Mouse (Mus musculus) lung, adult 18-20 months (tissue): ENCODE data around the gene Itga11.
"Not testable (repeated sequence)": the region's sequence is repeated elsewhere in the genome, so short reads cannot be mapped to it uniquely, and the experiment has no call there.

Source experiments
- DNase-seq, 2 experiments: peaks; one replicate each; pipeline ENCODE4 v3.0.0; 2022; ENCODE audit warnings: mixed read lengths in 2 of 2

The Itga11 gene

DNA sequence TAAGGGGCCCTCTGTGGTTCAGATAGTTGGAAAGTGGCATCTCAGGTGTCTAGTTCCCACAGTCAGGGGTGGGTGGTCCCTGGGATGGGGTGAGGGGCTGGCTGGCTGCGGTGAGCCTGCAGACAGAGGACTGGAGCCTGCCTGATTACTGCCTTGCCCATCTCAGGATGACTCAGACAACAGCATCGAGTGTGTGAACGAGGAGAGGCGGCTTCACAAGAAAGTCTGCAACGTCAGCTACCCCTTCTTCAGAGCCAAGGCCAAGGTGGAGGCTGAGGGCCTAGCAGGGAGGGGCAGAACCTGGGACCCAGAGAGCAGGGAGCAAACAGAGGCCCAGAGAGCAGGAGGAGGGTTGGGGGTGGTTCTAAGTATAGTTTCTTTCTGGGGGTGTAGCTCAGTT lies 90.7 kb downstream of the Itga11 start:
- no peak for DNase-seq

GRCm38 (mm10) chr9:62772746-62773145 lies 95.1 kb downstream of the Itga11 start:
- DNase-seq, result no peak

DNA sequence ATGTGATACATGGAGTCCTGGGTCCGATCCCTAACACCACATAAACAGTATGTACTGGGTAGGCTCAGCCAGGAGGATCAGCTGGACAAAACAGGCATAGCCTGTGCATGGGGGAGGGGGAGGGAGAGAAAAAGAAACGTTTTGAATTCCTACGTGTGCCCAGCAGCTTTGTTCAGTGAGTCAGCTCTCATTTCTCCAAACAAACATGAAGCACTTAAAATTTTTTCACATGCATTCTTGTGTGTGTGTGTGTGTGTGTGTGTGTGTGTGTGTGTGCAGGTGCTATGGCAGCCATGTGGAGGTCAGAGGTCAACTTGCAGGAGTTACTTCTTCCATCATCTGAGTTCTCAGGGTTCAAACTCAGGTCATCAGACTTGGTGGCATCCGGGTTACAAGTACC lies 97.8 kb downstream of the Itga11 start:
- peak; percentile 56 to 80 for DNase-seq

DNA sequence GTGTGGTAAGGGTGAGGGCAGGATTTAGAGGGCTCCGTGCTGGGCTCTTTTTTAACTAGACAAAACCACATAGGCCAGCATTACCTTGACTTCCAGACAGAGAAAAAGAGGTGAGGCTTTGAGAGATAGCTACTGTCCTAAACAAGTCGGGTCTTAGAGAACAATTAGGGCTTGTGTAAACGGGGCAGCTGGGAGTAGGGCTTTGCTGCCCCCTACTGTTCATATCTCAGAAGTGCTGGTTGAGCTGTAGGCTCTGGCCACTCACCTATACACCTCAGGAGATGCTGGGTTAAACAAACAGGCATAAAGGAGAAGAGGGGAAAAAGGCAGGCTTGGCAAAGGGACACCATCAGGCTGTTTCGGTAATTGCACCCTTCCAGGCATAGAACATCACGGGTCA lies 99.8 kb downstream of the Itga11 start:
- DNase-seq, result peak; percentile 64 to 70

- no peak for DNase-seq
Observed at GRCm38 (mm10) chr9:62778721-62779120, 101.1 kb downstream of the Itga11 start.

DNA sequence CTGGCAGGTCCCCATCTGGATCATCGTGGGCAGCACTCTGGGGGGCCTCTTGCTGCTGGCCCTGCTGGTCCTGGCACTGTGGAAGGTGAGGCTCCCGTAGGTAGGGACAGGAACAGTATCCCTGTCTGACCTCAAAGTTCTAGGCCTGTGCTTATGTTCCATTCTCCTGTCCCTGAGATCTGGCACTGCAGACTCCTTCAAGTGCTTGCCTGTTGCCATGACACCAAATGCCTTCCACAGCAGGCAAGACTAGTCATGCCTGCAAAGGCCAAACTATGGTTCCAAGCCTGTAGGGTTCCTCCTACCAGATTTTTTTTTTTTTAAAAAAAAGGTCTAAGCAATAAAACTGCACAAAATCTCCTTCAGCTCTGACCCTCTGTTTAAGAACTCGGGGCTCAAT lies 104.3 kb downstream of the Itga11 start:
- peak; percentile 72 to 87 for DNase-seq

DNA sequence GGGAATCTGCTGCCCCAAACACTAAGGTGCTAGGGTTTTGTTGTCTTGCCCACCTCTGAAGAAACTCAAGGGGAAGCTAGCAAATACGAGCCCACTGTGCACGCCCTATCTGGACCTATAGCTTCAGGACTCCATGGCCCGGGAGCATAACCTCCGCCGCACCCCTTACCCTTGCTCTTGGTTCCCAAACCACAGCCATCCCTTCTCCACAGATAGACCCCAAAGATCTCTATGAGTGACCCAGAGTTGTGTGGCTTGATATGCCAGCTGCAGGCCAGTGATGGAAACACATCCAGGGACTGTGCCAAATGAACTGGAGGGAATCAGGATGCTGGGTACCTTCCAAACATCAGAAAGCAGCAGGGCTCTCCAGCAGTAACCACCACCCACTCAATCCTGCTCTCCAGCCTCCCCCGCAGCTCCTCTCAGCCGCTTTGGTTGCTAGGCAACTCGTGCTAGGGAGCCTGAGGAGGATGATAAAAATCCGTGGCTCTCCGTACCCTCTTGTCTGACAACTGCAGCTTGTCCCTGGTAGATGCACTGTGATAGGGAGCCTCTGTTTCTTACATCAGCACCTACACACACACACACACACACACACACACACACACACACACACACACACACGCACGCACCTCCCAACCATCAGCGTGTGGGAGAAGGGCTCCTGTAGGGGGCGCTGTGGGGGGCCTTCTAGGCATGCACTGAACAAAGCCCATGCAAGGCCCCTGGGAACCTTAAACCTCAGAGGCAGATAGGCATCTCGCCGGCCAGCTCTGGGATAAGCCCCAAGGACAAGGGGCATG lies 105.6 kb downstream of the Itga11 start:
- DNase-seq, result peak in 1 of 2 experiments; percentile 25

GRCm38 (mm10) chr9:62784233-62784632 lies 106.6 kb downstream of the Itga11 start:
- DNase-seq, result no peak

- DNase-seq, result no peak
Observed at GRCm38 (mm10) chr9:62786721-62787120, 109.1 kb downstream of the Itga11 start.

DNA sequence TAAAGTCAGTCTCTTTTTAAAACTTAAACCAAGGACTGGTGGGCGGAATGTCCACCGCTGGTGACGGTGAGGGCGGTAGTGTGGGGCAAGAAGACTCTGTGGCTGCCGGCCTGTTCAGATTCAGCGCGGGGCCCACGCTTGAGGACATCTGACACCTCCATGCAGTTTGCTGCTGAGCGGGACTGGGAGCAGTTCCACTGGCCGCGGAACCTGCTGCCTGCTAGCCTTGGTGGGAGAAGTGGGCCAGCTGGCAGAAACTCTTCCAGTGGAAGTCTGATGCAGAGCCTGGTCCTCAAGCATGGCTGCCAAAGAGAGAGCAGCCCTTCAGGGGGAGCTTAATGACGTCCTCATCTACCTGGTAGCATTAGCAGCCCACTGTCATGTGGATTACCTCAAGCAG lies 112.2 kb downstream of the Itga11 start:
- DNase-seq, result no peak

DNA sequence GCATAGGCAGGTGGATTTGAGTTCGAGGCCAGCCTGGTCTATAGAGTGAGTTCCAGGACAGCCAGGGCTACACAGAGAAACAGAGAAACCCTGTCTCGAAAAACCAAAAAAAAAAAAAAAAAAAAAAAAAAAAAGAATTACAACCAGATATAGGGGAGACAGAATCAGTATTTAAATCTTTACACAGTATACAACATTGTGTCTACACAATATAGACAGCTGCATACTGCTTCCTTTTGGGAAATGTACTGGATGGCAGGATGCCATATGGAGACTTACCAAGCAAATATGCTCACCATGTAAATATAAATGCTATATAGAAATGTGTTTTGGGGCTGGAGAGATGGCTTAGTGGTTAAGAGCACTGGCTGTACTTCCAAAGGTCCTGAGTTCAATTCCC lies 121.6 kb downstream of the Itga11 start:
- not testable (repeated sequence) for DNase-seq

GRCm38 (mm10) chr9:62810095-62810494 lies 132.5 kb downstream of the Itga11 start:
- DNase-seq, result no peak

DNA sequence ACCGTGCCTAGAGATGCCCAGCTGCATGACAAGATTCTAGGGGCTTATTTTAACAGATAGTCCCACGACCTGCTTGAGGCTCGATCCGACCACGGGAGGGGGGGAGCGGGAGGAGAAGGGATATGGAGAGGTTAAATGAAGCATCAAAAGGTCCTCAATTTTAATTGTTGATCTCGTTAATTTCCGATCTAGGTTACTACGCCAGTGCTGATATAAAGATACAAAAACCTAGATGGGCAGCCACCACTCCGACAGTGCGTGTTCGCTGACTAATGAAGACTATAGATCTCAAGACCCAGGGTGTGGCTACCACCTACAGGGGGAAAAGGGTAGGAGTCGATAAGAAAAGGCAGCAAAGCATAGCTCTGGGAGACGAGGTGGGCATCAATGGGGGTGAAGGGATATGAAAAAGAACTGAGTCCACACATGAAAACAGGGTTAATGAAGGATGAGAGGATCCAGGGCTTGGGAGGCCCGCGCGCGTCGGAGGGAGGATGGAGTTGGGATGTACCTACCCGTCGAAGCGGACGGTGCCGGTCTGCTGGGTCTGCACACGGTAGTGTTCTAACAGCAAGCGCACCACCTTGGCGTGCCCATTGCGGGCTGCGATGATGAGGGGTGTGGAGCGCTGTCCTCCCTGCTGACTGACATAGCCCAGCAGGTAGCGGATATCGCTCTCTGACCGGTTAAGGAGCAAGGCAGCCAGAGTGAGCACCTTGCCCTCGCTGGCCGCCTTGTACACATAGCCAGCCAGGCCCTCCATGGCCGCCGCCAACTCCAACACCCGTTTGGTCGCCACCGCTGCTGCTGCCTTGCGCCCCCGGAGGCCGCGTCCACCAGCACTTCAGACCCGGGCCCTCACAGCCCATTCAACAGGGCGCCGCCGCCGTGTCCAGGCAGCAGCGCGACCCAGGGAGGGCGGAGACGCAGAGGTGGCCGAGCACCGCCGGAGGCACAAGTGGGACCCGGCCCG lies 133.2 kb downstream of the Itga11 start:
- DNase-seq, result no peak

DNA sequence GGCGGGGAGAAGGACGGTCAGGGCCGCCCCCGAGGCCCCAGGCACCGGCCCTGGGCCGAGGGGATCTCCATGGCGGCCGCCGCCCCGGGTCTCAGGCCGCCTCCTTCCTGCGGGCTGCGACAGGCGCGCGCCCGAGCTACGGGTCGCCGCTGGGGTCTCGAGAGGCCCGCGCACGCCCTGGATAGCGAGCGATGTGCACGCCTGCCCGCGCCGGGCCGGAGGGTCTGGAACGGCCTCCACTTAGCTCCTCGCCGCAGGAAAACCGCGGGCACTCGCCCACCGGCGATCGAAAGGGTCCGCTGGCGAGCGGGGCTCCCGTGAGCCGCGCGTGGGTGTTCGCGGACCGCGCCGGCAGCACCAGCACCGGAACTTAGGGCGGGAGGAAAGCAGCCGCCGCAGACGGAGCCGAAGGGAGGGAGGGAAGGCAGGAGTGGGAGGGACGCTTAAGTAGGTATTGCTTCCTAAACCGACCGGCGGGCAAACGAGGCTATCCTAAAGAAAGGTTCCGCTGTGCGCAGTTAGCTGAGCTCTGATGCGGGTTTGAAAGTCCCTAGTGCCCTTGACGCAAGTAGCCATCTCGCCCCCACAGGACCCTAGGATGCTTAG lies 134.0 kb downstream of the Itga11 start, which contains the start of gene Fem1b:
Fem1b (minus strand) TSS at position 419 of the 606 bp plus-strand sequence.
- DNase-seq, result peak; percentile 91 to 92

DNA sequence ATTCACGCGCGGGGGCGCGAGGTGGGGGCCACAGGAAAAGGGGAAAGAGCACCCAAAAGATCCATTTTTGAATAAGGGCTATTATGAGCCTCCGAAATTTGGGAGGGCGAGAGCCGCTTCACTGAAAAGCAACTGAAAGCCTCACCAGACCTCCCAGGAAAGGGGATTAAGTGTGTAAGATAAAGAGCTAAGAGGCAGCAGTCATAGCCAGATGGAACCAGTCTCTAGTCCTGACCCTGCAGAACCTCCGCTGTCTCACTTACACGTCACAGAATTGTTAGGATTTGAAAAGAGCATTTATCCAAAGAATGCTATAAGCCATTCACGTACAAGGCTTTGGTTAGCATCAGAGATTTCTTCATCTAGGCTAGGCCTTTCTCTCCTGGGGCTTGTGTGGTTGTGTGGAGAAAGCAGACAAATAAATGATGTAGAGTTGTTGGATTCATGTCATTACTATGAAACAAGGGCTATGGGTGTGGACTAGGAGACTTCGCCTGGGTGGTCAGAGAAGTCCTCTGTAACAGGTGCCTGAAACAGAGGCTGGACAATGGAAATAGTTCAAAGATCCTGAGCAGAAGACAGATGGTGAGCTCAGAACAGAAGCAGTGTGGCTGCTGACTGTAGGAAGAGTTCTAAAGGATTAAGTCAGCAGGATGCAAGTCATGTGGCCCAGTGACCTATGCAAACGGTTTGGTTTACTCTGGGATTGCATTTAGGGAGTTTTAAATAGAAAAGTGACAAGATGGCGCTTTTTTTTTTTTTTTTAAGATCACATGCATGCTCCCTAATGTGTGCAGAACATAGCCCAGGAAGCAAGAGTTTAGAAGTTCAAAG lies 134.8 kb downstream of the Itga11 start:
- no peak for DNase-seq

DNA sequence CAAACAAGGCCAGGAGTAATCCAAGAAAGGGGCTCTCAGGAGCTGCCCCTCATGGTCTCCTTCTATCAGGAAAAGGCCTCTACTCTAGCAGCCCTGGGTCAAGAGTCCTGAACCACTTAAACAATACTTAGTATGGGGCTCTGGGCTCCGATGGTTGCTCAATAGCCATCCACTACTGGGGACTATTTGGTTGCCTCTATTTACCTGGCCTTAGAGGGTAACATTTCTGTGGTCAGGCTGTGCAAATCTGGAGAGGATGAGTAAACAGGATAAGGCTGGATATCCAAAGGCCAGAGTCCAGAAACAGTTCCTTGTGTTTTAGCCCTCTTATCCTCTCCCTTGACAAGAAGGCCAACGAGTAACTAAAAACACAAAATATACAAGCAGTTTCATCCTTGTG lies 137.1 kb downstream of the Itga11 start:
- DNase-seq, result peak; percentile 80 to 86

GRCm38 (mm10) chr9:62816323-62817098 lies 138.9 kb downstream of the Itga11 start:
- DNase-seq, result no peak

- peak; percentile 26 to 45 for DNase-seq
Observed at GRCm38 (mm10) chr9:62817099-62817571, 139.5 kb downstream of the Itga11 start.

- DNase-seq, result peak; percentile 71 to 76
Observed at GRCm38 (mm10) chr9:62817828-62818614, 140.4 kb downstream of the Itga11 start.

- DNase-seq, result no peak
Observed at GRCm38 (mm10) chr9:62819494-62819893, 141.9 kb downstream of the Itga11 start.
